Mouse (Mus musculus) heart, postnatal 0 days (tissue): ENCODE measurements around the gene Trcg1. TPM values are rescaled to one million over a fixed set of nuclear protein-coding genes. Genes with fewer than 3 reads are reported as not detected.

Source experiments
- ATAC-seq: fragments of 200-750 bp; cut with Nextera tagmentation; 2 replicates; pipeline ENCODE4 v1.8.0; 2017; ENCODE audit warnings: low read depth, moderate number of reproducible peaks, moderate library complexity; ENCODE audit not compliant: insufficient read depth
- DNase-seq: peaks from one replicate; pipeline ENCODE4 v3.0.0-alpha.2; 2016; ENCODE audit warnings: low spot score
- H3K27ac ChIP-seq: fragments of 300-500 bp; sonication (generic); 2 replicates; pipeline ENCODE4 v1.5.1; 2014; ENCODE audit warnings: low read depth, mild to moderate bottlenecking
- H3K27me3 ChIP-seq: fragments of 300-500 bp; sonication (generic); 2 replicates; pipeline ENCODE4 v1.6.1; 2014; ENCODE audit warnings: low read length, mixed read lengths; ENCODE audit not compliant: control insufficient read depth, insufficient read depth
- H3K36me3 ChIP-seq: fragments of 300-500 bp; sonication (generic); replicated peaks from 2 replicates; pipeline ENCODE4 v1.6.1; 2014; ENCODE audit warnings: low read length, mixed read lengths; ENCODE audit not compliant: control insufficient read depth, insufficient read depth
- H3K4me1 ChIP-seq: fragments of 300-500 bp; sonication (generic); 2 replicates; pipeline ENCODE4 v1.6.1; 2014; ENCODE audit warnings: antibody characterized with exemption; ENCODE audit not compliant: control insufficient read depth, insufficient read depth
- H3K4me2 ChIP-seq: fragments of 300-500 bp; sonication (generic); 2 replicates; pipeline ENCODE4 v1.6.1; 2014; ENCODE audit warnings: low read depth, mild to moderate bottlenecking, low read length, moderate library complexity
- H3K4me3 ChIP-seq: fragments of 300-500 bp; sonication (generic); 2 replicates; pipeline ENCODE4 v1.5.1; 2014; ENCODE audit warnings: low read depth, low read length
- H3K9ac ChIP-seq: fragments of 300-500 bp; sonication (generic); replicated peaks from 2 replicates; pipeline ENCODE4 v1.6.1; 2014; ENCODE audit warnings: low read depth, low read length, mixed read lengths
- H3K9me3 ChIP-seq: fragments of 300-500 bp; sonication (generic); replicated peaks from 2 replicates; pipeline ENCODE4 v1.6.1; 2016; ENCODE audit warnings: low read length; ENCODE audit not compliant: control insufficient read depth
- CTCF ChIP-seq: IDR thresholded peaks from 2 replicates; pipeline ENCODE4 v1.5.1; 2016; ENCODE audit warnings: antibody characterized with exemption, control low read depth, low read depth
- EP300 ChIP-seq: IDR thresholded peaks from 2 replicates; pipeline ENCODE4 v1.6.1; 2016; ENCODE audit warnings: antibody characterized with exemption, low read depth
- WGBS: fragments of 180-500 bp; shearing (Covaris S2); extraction: QIAGEN DNeasy Blood & Tissue Kit; methylation state at CpG from one replicate; pipeline ENCODE4 v1.1.7; 2014; 5-methylcytosine and 5-hydroxymethylcytosine counted together
- polyA plus RNA-seq: library from polyadenylated mRNA; unstranded; fragments of >200 nt; fragmentation: Nextera tagmentation; extraction: Ambion mirVana; gene quantifications from 2 replicates; pipeline ENCODE4 v1.2.1, GENCODE M21; 2015
- total RNA-seq: library from RNA; depleted of rRNA; stranded (reverse); fragments of >200 nt; gene quantifications from 2 replicates; pipeline ENCODE4 v1.2.3, GENCODE M21; 2014; ENCODE audit warnings: low replicate concordance

The Trcg1 gene
- total and polyA plus RNA-seq, 2 experiments from 2014 or later: not detected

GRCm38 (mm10) chr9:57260940-57261339, 24.6 kb downstream of the Trcg1 start:
- peak overlapping the region; percentile 98 for H3K4me2 ChIP-seq
- no peaks in the 10 kb centered on the region for H3K27me3 ChIP-seq
- DNase-seq (no peak), ATAC-seq (no peak)
- H3K27ac ChIP-seq: peak overlapping the region; percentile 80
- H3K9me3 ChIP-seq: no peaks in the 10 kb centered on the region
- H3K4me1 ChIP-seq: peaks cover 26% of the 10 kb centered on the region
- peak overlapping the region; percentile 75 for H3K4me3 ChIP-seq
- 28% methylated on average over 12 of the region's 12 CpGs for WGBS
- TF ChIP-seq CTCF (no peak), EP300 (no peak)
- H3K9ac ChIP-seq: peak overlapping the region; percentile 70; the same call in 1 of the 2 replicates
- peaks cover 29% of the 10 kb centered on the region for H3K36me3 ChIP-seq

GRCm38 (mm10) chr9:57261516-57261912, 25.2 kb downstream of the Trcg1 start:
- Histone ChIP-seq H3K4me3 (peak overlapping the region; percentile 75), H3K9me3 (no peaks in the 10 kb centered on the region), H3K27me3 (no peaks in the 10 kb centered on the region), H3K4me1 (peaks cover 27% of the 10 kb centered on the region), H3K9ac (peak overlapping the region; percentile 70), H3K4me2 (peak overlapping the region; percentile 98), H3K27ac (peak overlapping the region; percentile 80), H3K36me3 (peaks cover 23% of the 10 kb centered on the region)
- WGBS: under 1% methylated on average over 26 of the region's 26 CpGs
- ATAC-seq (peak; percentile 19; the same call in 1 of the 2 replicates), DNase-seq (peak; percentile 16)
- no peak for TF ChIP-seq CTCF
- TF ChIP-seq EP300: no peak

GRCm38 (mm10) chr9:57261913-57262794, 25.8 kb downstream of the Trcg1 start, which contains the start of gene 1700017B05Rik:
Gene 1700017B05Rik, minus strand, starts transcription at chr9:57262612.
- H3K4me2 ChIP-seq: peak within 1 kb of the TSS; percentile 98
- H3K36me3 ChIP-seq: peaks cover 17% of the 10 kb centered on the region
- peaks cover 27% of the 10 kb centered on the region for H3K4me1 ChIP-seq
- H3K4me3 ChIP-seq: peak within 1 kb of the TSS; percentile 75
- no peaks in the 10 kb centered on the region for H3K9me3 ChIP-seq
- under 1% methylated on average over 57 of the region's 87 CpGs for WGBS
- ATAC-seq (peak; percentile 80), DNase-seq (peak; percentile 46)
- TF ChIP-seq CTCF: peak; percentile 39; the same call in 1 of the 2 replicates
- 0 out of 2 replicates have a peak, but pooled peaks have one; percentile 2 for TF ChIP-seq EP300
- peak within 1 kb of the TSS; percentile 80 for H3K27ac ChIP-seq
- peak within 1 kb of the TSS; percentile 70 for H3K9ac ChIP-seq
- H3K27me3 ChIP-seq: no peaks in the 10 kb centered on the region

GRCm38 (mm10) chr9:57262795-57263684, 26.7 kb downstream of the Trcg1 start:
- ATAC-seq: no peak
- Histone ChIP-seq H3K27me3 (no peaks in the 10 kb centered on the region), H3K9ac (peak overlapping the region; percentile 70), H3K4me3 (peak overlapping the region; percentile 75), H3K27ac (peak overlapping the region; percentile 80), H3K36me3 (peaks cover 8% of the 10 kb centered on the region), H3K4me2 (peak overlapping the region; percentile 98), H3K4me1 (peaks cover 27% of the 10 kb centered on the region), H3K9me3 (no peaks in the 10 kb centered on the region)
- TF ChIP-seq CTCF (no peak), EP300 (no peak)
- DNase-seq: no peak
- WGBS: 53% methylated on average over 13 of the region's 13 CpGs

- WGBS: 17% methylated on average over 5 of the region's 5 CpGs
- H3K9ac ChIP-seq: no peak overlapping the region
- peak; percentile 66 for DNase-seq
- H3K9me3 ChIP-seq: no peaks in the 10 kb centered on the region
- H3K27me3 ChIP-seq: no peaks in the 10 kb centered on the region
- H3K36me3 ChIP-seq: no peaks in the 10 kb centered on the region
- ATAC-seq: peak; percentile 26; the same call in 1 of the 2 replicates
- H3K27ac ChIP-seq: no peak overlapping the region
- peaks cover 27% of the 10 kb centered on the region for H3K4me1 ChIP-seq
- 0 out of 2 replicates have a peak, but pooled peaks have one; percentile 53 for TF ChIP-seq EP300
- TF ChIP-seq CTCF: no peak
- H3K4me2 ChIP-seq: no peak overlapping the region
- no peak overlapping the region for H3K4me3 ChIP-seq
These were observed 28.8 kb downstream of the Trcg1 start for GRCm38 (mm10) chr9:57265125-57265524.
